Mouse (Mus musculus) liver, adult 2 months (tissue): ENCODE data around the gene Slit1.

Experiments
- CTCF ChIP-seq: fragments of 200-500 bp; IDR thresholded peaks from 2 replicates; pipeline ENCODE4 v1.5.1; 2011; ENCODE audit warnings: low read depth, low read length, control low read depth
- POLR2A ChIP-seq: fragments of 200-500 bp; IDR thresholded peaks from 2 replicates; pipeline ENCODE4 v1.6.1; 2011; ENCODE audit warnings: low read length, control low read depth; ENCODE audit not compliant: insufficient read depth; ENCODE audit errors: extremely low read depth

DNA sequence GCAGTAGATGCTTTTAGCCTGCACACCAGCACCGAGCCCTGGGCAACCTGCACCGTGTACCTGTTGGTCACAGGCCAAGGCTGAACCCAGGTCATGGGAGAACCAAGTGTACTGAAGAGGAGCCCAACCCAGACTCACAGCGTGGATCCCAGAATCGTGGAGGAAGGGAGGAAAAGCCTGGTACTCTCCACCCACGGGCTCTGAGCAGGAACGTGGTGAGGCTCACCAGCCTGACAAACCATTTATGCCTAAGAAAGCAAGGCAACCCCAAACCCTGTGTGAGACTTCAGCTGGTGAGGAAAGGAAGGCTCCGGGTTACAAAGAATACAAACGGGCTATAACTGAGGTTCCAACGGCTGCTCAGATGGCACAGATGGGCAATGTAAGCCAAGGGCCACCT is 31.8 kb downstream of the Slit1 start:
- TF ChIP-seq POLR2A: no peak
- no peak for TF ChIP-seq CTCF
